Mouse (Mus musculus) spleen, adult 2 months (tissue): Measurements from ENCODE around the gene Mbl2.
"Not testable (repeated sequence)": the region's sequence is repeated elsewhere in the genome, so short reads cannot be mapped to it uniquely, and the experiment has no call there.

Source experiments
- CTCF ChIP-seq: fragments of 200-500 bp; IDR thresholded peaks from 2 replicates; pipeline ENCODE4 v1.5.1; 2011; ENCODE audit warnings: mild to moderate bottlenecking, inconsistent platforms; ENCODE audit not compliant: insufficient read depth, insufficient read length, insufficient replicate concordance; ENCODE audit errors: extremely low read depth
- POLR2A ChIP-seq: fragments of 200-500 bp; IDR thresholded peaks from 2 replicates; pipeline ENCODE4 v1.6.1; 2011; ENCODE audit warnings: low read depth, low read length, inconsistent platforms

GRCm38 (mm10) chr19:30222593-30222992, 10.1 kb upstream of the Mbl2 start:
- TF ChIP-seq CTCF, POLR2A: not testable (repeated sequence)
